8 mouse cellular contexts compared by ENCODE assay signal in genomic region chr19:45017909-45018308, GRCm38 (mm10). TPM values are rescaled to one million over a fixed set of nuclear protein-coding genes. Genes with fewer than 3 reads are reported as not detected.
A peak's percentile ranks its signal among the peaks of the same experiment; 100 is the strongest.
DNase-seq lines count a peak whose midpoint lies in the region; ATAC-seq lines count a peak whose summit lies in the region.

No protein-coding gene starts in this region.

- H3K4me2 ChIP-seq in embryonic facial prominence, embryonic 11.5 days (ENCODE audit: low read depth, low read length) = peak overlapping the region; percentile 90
- peak overlapping the region; percentile 95 for H3K4me2 ChIP-seq in kidney, embryonic 15.5 days
- peak overlapping the region; percentile 99 for H3K4me2 ChIP-seq in liver, embryonic 11.5 days

- WGBS in embryonic facial prominence, embryonic 11.5 days = 1% methylated on average over 28 of the region's 48 CpGs
- WGBS in heart, embryonic 10.5 days = 1% methylated on average over 38 of the region's 48 CpGs
- under 1% methylated on average over 45 of the region's 48 CpGs for WGBS in kidney, embryonic 15.5 days
- WGBS in liver, embryonic 11.5 days = 1% methylated on average over 44 of the region's 48 CpGs

- no peaks in the 10 kb centered on the region for H3K27me3 ChIP-seq in embryonic facial prominence, embryonic 11.5 days (ENCODE audit: control insufficient read depth, insufficient read depth, low read length)
- no peaks in the 10 kb centered on the region for H3K27me3 ChIP-seq in heart, embryonic 10.5 days (ENCODE audit: insufficient read depth, poor library complexity, severe bottlenecking)
- no peaks in the 10 kb centered on the region for H3K27me3 ChIP-seq in kidney, embryonic 15.5 days
- H3K27me3 ChIP-seq in liver, embryonic 11.5 days (replicated peaks; ENCODE audit: control insufficient read depth, insufficient read depth, low read length) = no peaks in the 10 kb centered on the region

- peak overlapping the region; percentile 96 for H3K9ac ChIP-seq in embryonic facial prominence, embryonic 11.5 days (replicated peaks; ENCODE audit: low read length)
- H3K9ac ChIP-seq in kidney, embryonic 15.5 days = peak overlapping the region; percentile 83
- H3K9ac ChIP-seq in liver, embryonic 11.5 days (ENCODE audit: low read depth, low read length) = peak overlapping the region; percentile 83

- peaks cover 2% of the 10 kb centered on the region; the same call in 1 of the 2 replicates for H3K4me1 ChIP-seq in embryonic facial prominence, embryonic 11.5 days (ENCODE audit: control insufficient read depth, insufficient read depth, low read length)
- peaks cover 77% of the 10 kb centered on the region for H3K4me1 ChIP-seq in heart, embryonic 10.5 days
- H3K4me1 ChIP-seq in kidney, embryonic 15.5 days = peaks cover 81% of the 10 kb centered on the region
- H3K4me1 ChIP-seq in liver, embryonic 11.5 days (replicated peaks; ENCODE audit: control insufficient read depth, insufficient read depth, low read length) = peaks cover 48% of the 10 kb centered on the region

- peak overlapping the region; percentile 97 for H3K27ac ChIP-seq in embryonic facial prominence, embryonic 11.5 days (replicated peaks; ENCODE audit: low read depth, low read length)
- H3K27ac ChIP-seq in heart, embryonic 10.5 days = peak overlapping the region; percentile 99
- H3K27ac ChIP-seq in kidney, embryonic 15.5 days = peak overlapping the region; percentile 100
- H3K27ac ChIP-seq in liver, embryonic 11.5 days (ENCODE audit: low read depth, low read length) = peak overlapping the region; percentile 87

- H3K4me3 ChIP-seq in embryonic facial prominence, embryonic 11.5 days (ENCODE audit: low read depth, low read length) = peak overlapping the region; percentile 78
- peak overlapping the region; percentile 82 for H3K4me3 ChIP-seq in heart, embryonic 10.5 days
- peak overlapping the region; percentile 69 for H3K4me3 ChIP-seq in kidney, embryonic 15.5 days (replicated peaks)
- peak overlapping the region; percentile 70 for H3K4me3 ChIP-seq in liver, embryonic 11.5 days (ENCODE audit: low read depth, low read length)

- no peaks in the 10 kb centered on the region for H3K9me3 ChIP-seq in embryonic facial prominence, embryonic 11.5 days (replicated peaks; ENCODE audit: control insufficient read depth, low read length)
- no peaks in the 10 kb centered on the region for H3K9me3 ChIP-seq in heart, embryonic 10.5 days
- no peaks in the 10 kb centered on the region for H3K9me3 ChIP-seq in kidney, embryonic 15.5 days (replicated peaks)
- H3K9me3 ChIP-seq in liver, embryonic 11.5 days (ENCODE audit: control insufficient read depth, low read length) = no peaks in the 10 kb centered on the region

- peak; percentile 46 to 51 for DNase-seq in spleen, adult 18-20 months
- no peak for DNase-seq in spleen, adult 12 weeks (ENCODE audit: low spot score)
- DNase-seq in embryonic facial prominence, embryonic 11.5 days (ENCODE audit: low spot score) = peak; percentile 89
- peak; percentile 89 for DNase-seq in heart, embryonic 10.5 days (ENCODE audit: low spot score)
- peak; percentile 81 for DNase-seq in liver, embryonic 11.5 days (ENCODE audit: low spot score)
- DNase-seq in neural tube, embryonic 10.5 days (ENCODE audit: extremely low spot score, low spot score) = peak; percentile 86
- peak; percentile 95 for DNase-seq in testis, postnatal 10 days (ENCODE audit: low spot score)

- peak; percentile 68 for ATAC-seq in embryonic facial prominence, embryonic 11.5 days (replicated peaks; ENCODE audit: insufficient number of reproducible peaks, low FRiP score, low TSS enrichment, low read depth)
- ATAC-seq in kidney, embryonic 15.5 days (replicated peaks; ENCODE audit: low FRiP score) = peak; percentile 72
- ATAC-seq in liver, embryonic 11.5 days (replicated peaks; ENCODE audit: low FRiP score) = peak; percentile 61

- no peaks in the 10 kb centered on the region for H3K36me3 ChIP-seq in embryonic facial prominence, embryonic 11.5 days (replicated peaks; ENCODE audit: control insufficient read depth, insufficient read depth, low read depth, low read length)
- H3K36me3 ChIP-seq in heart, embryonic 10.5 days = peaks cover 26% of the 10 kb centered on the region
- H3K36me3 ChIP-seq in kidney, embryonic 15.5 days = peaks cover 23% of the 10 kb centered on the region
- no peaks in the 10 kb centered on the region for H3K36me3 ChIP-seq in liver, embryonic 11.5 days (ENCODE audit: control insufficient read depth, insufficient read depth, low read length)

RNA-seq across cellular contexts. Expression of gene Lzts2, which starts 3.7 kb away (rescaled TPM):
- polyA plus RNA-seq in embryonic facial prominence, embryonic 11.5 days (2014; fragmentation: Nextera tagmentation; extraction: Ambion mirVana) = 53.2 and 57.8 TPM in 2 replicates
- 47.5 and 61.4 TPM in 2 replicates for polyA plus RNA-seq in heart, embryonic 10.5 days (2016; fragmentation: Nextera tagmentation; extraction: Ambion mirVana)
- 66.6 and 72.8 TPM in 2 replicates for polyA plus RNA-seq in kidney, embryonic 15.5 days (2015; fragmentation: Nextera tagmentation; extraction: Ambion mirVana)
- 28.6 and 31.4 TPM in 2 replicates for polyA plus RNA-seq in liver, embryonic 11.5 days (2014; fragmentation: Nextera tagmentation; extraction: Ambion mirVana)

RNA-seq across cellular contexts. Expression of gene Mrpl43, which starts 11.7 kb away (rescaled TPM):
- polyA plus RNA-seq in embryonic facial prominence, embryonic 11.5 days (2014; fragmentation: Nextera tagmentation; extraction: Ambion mirVana) = 62.9 and 66.8 TPM in 2 replicates
- polyA plus RNA-seq in heart, embryonic 10.5 days (2016; fragmentation: Nextera tagmentation; extraction: Ambion mirVana) = 63.8 and 66.3 TPM in 2 replicates
- polyA plus RNA-seq in kidney, embryonic 15.5 days (2015; fragmentation: Nextera tagmentation; extraction: Ambion mirVana) = 71.9 and 73.5 TPM in 2 replicates
- polyA plus RNA-seq in liver, embryonic 11.5 days (2014; fragmentation: Nextera tagmentation; extraction: Ambion mirVana) = 62.2 and 65.3 TPM in 2 replicates

RNA-seq across cellular contexts. Expression of gene Twnk, which starts 12.4 kb away (rescaled TPM):
- 18.0 and 19.7 TPM in 2 replicates for polyA plus RNA-seq in embryonic facial prominence, embryonic 11.5 days (2014; fragmentation: Nextera tagmentation; extraction: Ambion mirVana)
- polyA plus RNA-seq in heart, embryonic 10.5 days (2016; fragmentation: Nextera tagmentation; extraction: Ambion mirVana) = 24.4 and 27.0 TPM in 2 replicates
- 29.4 and 29.7 TPM in 2 replicates for polyA plus RNA-seq in kidney, embryonic 15.5 days (2015; fragmentation: Nextera tagmentation; extraction: Ambion mirVana)
- polyA plus RNA-seq in liver, embryonic 11.5 days (2014; fragmentation: Nextera tagmentation; extraction: Ambion mirVana) = 24.9 and 25.1 TPM in 2 replicates

RNA-seq across cellular contexts. Expression of gene Pdzd7, which starts 27.6 kb away (rescaled TPM):
- 0.21 and 0.41 TPM in 2 replicates for polyA plus RNA-seq in embryonic facial prominence, embryonic 11.5 days (2014; fragmentation: Nextera tagmentation; extraction: Ambion mirVana)
- polyA plus RNA-seq in heart, embryonic 10.5 days (2016; fragmentation: Nextera tagmentation; extraction: Ambion mirVana) = 0.34 and 0.55 TPM in 2 replicates
- 0.78 and 1.1 TPM in 2 replicates for polyA plus RNA-seq in kidney, embryonic 15.5 days (2015; fragmentation: Nextera tagmentation; extraction: Ambion mirVana)
- polyA plus RNA-seq in liver, embryonic 11.5 days (2014; fragmentation: Nextera tagmentation; extraction: Ambion mirVana) = 0.09 TPM in 1 of 2 replicates, not detected in the other

RNA-seq across cellular contexts. Expression of gene Sema4g, which starts 29.0 kb away (rescaled TPM):
- 4.5 TPM in 2 replicates for polyA plus RNA-seq in embryonic facial prominence, embryonic 11.5 days (2014; fragmentation: Nextera tagmentation; extraction: Ambion mirVana)
- polyA plus RNA-seq in heart, embryonic 10.5 days (2016; fragmentation: Nextera tagmentation; extraction: Ambion mirVana) = 1.3 and 3.4 TPM in 2 replicates
- polyA plus RNA-seq in kidney, embryonic 15.5 days (2015; fragmentation: Nextera tagmentation; extraction: Ambion mirVana) = 5.3 and 6.5 TPM in 2 replicates
- polyA plus RNA-seq in liver, embryonic 11.5 days (2014; fragmentation: Nextera tagmentation; extraction: Ambion mirVana) = 4.7 and 4.9 TPM in 2 replicates
